In genomic region chr19:58414733-58415132, GRCm38 (mm10) we compare ENCODE assay signal across 25 mouse cellular contexts.
"Had no signal": no experiment of that assay in that cellular context is flagged by ENCODE, and none has a peak within 500 bp of the region (broad histone marks: within the 10 kb centered on the region; RNA-seq: fewer than 3 reads in every experiment).

No protein-coding gene starts in this region.

- H3K27ac ChIP-seq: heart, embryonic 10.5 days; heart, embryonic 13.5 days; heart, embryonic 15.5 days; hindbrain, embryonic 13.5 days; hindbrain, embryonic 15.5 days; hindbrain, postnatal 0 days; kidney, embryonic 15.5 days; kidney, postnatal 0 days; limb, embryonic 13.5 days; limb, embryonic 15.5 days; liver, embryonic 12.5 days had no signal

- H3K4me3 ChIP-seq: heart, embryonic 10.5 days; heart, embryonic 13.5 days; heart, embryonic 15.5 days; hindbrain, embryonic 13.5 days; hindbrain, embryonic 15.5 days; kidney, embryonic 15.5 days; limb, embryonic 13.5 days; limb, embryonic 15.5 days; liver, embryonic 12.5 days had no signal

- H3K27me3 ChIP-seq: heart, embryonic 13.5 days; heart, embryonic 15.5 days; hindbrain, embryonic 13.5 days; hindbrain, embryonic 15.5 days; kidney, embryonic 15.5 days; limb, embryonic 13.5 days; limb, embryonic 15.5 days; liver, embryonic 12.5 days had no signal

- ATAC-seq: hindbrain, postnatal 0 days; intestine, embryonic 16.5 days; liver, embryonic 12.5 days had no signal

- H3K4me2 ChIP-seq: heart, embryonic 13.5 days; heart, embryonic 15.5 days; hindbrain, embryonic 13.5 days; hindbrain, embryonic 15.5 days; kidney, embryonic 15.5 days; limb, embryonic 13.5 days; limb, embryonic 15.5 days; liver, embryonic 12.5 days had no signal

- H3K9me3 ChIP-seq: heart, embryonic 10.5 days; heart, embryonic 15.5 days; hindbrain, embryonic 13.5 days; hindbrain, embryonic 15.5 days; kidney, embryonic 15.5 days; limb, embryonic 15.5 days; liver, embryonic 12.5 days had no signal

- DNase-seq: gastrocnemius, postnatal 14 days; gastrocnemius, postnatal 36 days; heart, adult 18-20 months; heart, postnatal 14 days; heart, postnatal 36 days; kidney, adult 11 months; kidney, adult 2 months; kidney, adult 9 months; kidney, postnatal 14 days; kidney, postnatal 36 days; layer of hippocampus, adult 9-11 months; layer of hippocampus, postnatal 36 days; left cerebral cortex, postnatal 4 days had no signal

- H3K4me1 ChIP-seq: liver, embryonic 12.5 days had no signal

- H3K36me3 ChIP-seq: heart, embryonic 10.5 days; heart, embryonic 13.5 days; heart, embryonic 15.5 days; hindbrain, embryonic 13.5 days; hindbrain, embryonic 15.5 days; limb, embryonic 13.5 days; limb, embryonic 15.5 days had no signal
